Mouse (Mus musculus) ES-E14 (cell line): ENCODE measurements around the gene Mboat2.

Experiments
- ZC3H11A ChIP-seq: IDR thresholded peaks from 2 replicates; pipeline ENCODE4 v1.6.1; 2012; ENCODE audit warnings: low read depth, mild to moderate bottlenecking, inconsistent platforms, low read length, borderline replicate concordance
- ZNF384 ChIP-seq: IDR thresholded peaks from 2 replicates; pipeline ENCODE4 v1.6.1; 2012; ENCODE audit warnings: low read depth, low read length, inconsistent platforms

DNA sequence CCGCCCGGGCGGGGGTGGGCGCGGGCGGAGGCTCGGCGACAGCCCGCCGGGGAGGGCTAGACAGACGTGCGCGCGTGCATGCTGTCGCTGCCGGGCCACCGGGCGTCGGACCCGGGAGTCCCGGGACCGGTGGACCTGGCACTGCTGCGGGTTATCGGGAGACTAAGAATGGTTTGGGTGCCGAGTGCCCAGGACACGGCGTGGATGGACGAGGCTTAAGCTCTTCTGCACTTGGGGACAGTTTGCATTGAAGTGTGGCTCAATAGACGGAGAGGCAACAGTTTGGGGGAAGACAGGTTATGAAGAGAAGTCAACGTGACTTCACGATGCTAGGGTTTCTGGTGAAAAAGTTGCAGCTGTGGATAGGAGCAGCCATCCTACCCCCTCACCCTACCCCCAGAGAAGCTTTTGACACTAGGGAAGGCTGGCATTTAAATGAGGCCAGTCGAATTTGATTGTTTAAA lies 1.3 kb downstream of the Mboat2 start:
- TF ChIP-seq ZC3H11A: no peak
- no peak for TF ChIP-seq ZNF384
